ENCODE assay signal across 32 mouse cellular contexts in genomic region chr10:45605853-45606252, GRCm38 (mm10). TPM values are rescaled to one million over a fixed set of nuclear protein-coding genes. Genes with fewer than 3 reads are reported as not detected.
DNase-seq lines count a peak whose midpoint lies in the region; ATAC-seq and TF ChIP-seq lines count a peak whose summit lies in the region.
"Had no signal": no experiment of that assay in that cellular context is flagged by ENCODE, and none has a peak within 500 bp of the region (broad histone marks: within the 10 kb centered on the region; RNA-seq: fewer than 3 reads in every experiment).

No protein-coding gene starts in this region.

- H3K9me3 ChIP-seq in embryonic facial prominence, embryonic 11.5 days (replicated peaks; ENCODE audit: control insufficient read depth, low read length) = no peaks in the 10 kb centered on the region
- no peaks in the 10 kb centered on the region for H3K9me3 ChIP-seq in embryonic facial prominence, embryonic 10.5 days
- H3K9me3 ChIP-seq in intestine, embryonic 16.5 days (ENCODE audit: control insufficient read depth, low read length) = no peaks in the 10 kb centered on the region
- H3K9me3 ChIP-seq: embryonic facial prominence, embryonic 12.5 days; hindbrain, embryonic 12.5 days; midbrain, embryonic 12.5 days; neural tube, embryonic 13.5 days; stomach, embryonic 15.5 days had no signal

- TF ChIP-seq CTCF in small intestine, adult 2 months (IDR thresholded peaks at IDR 0.05; ENCODE audit: extremely low read depth, insufficient read length, insufficient replicate concordance, low read depth, low read length) = no peak

- peaks cover 3% of the 10 kb centered on the region; the same call in 1 of the 2 replicates for H3K36me3 ChIP-seq in embryonic facial prominence, embryonic 11.5 days (replicated peaks; ENCODE audit: control insufficient read depth, insufficient read depth, low read depth, low read length)
- peaks cover 34% of the 10 kb centered on the region for H3K36me3 ChIP-seq in embryonic facial prominence, embryonic 10.5 days (replicated peaks)
- H3K36me3 ChIP-seq in intestine, embryonic 16.5 days (ENCODE audit: control insufficient read depth, insufficient read depth, low read length) = peaks cover 3% of the 10 kb centered on the region; the same call in 1 of the 2 replicates
- H3K36me3 ChIP-seq in small intestine, adult 2 months (ENCODE audit: control insufficient read depth, insufficient read depth, low read length) = peaks cover 4% of the 10 kb centered on the region

- no peak overlapping the region for H3K4me3 ChIP-seq in embryonic facial prominence, embryonic 11.5 days (ENCODE audit: low read depth, low read length)
- H3K4me3 ChIP-seq in embryonic facial prominence, embryonic 10.5 days = no peak overlapping the region
- no peak overlapping the region for H3K4me3 ChIP-seq in intestine, embryonic 16.5 days (ENCODE audit: low read length)
- H3K4me3 ChIP-seq in small intestine, adult 2 months (ENCODE audit: low read depth, low read length) = no peak overlapping the region
- H3K4me3 ChIP-seq: embryonic facial prominence, embryonic 12.5 days; hindbrain, embryonic 12.5 days; megakaryocyte, embryonic 14.5 days; midbrain, embryonic 12.5 days; neural tube, embryonic 13.5 days; stomach, embryonic 15.5 days had no signal

- H3K27me3 ChIP-seq in embryonic facial prominence, embryonic 11.5 days (ENCODE audit: control insufficient read depth, insufficient read depth, low read length) = no peaks in the 10 kb centered on the region
- H3K27me3 ChIP-seq in embryonic facial prominence, embryonic 10.5 days (replicated peaks; ENCODE audit: low read depth, poor library complexity, severe bottlenecking) = no peaks in the 10 kb centered on the region
- no peaks in the 10 kb centered on the region for H3K27me3 ChIP-seq in intestine, embryonic 16.5 days (replicated peaks; ENCODE audit: control insufficient read depth, insufficient read depth, low read length)
- no peaks in the 10 kb centered on the region for H3K27me3 ChIP-seq in small intestine, adult 2 months (ENCODE audit: control insufficient read depth, insufficient read depth, low read length)
- H3K27me3 ChIP-seq: CH12.LX; embryonic facial prominence, embryonic 12.5 days; hindbrain, embryonic 12.5 days; megakaryocyte, embryonic 14.5 days; midbrain, embryonic 12.5 days; neural tube, embryonic 13.5 days; stomach, embryonic 15.5 days had no signal

- no peak overlapping the region for H3K4me2 ChIP-seq in embryonic facial prominence, embryonic 11.5 days (ENCODE audit: low read depth, low read length)
- no peak overlapping the region for H3K4me2 ChIP-seq in intestine, embryonic 16.5 days (ENCODE audit: low read depth, low read length)
- H3K4me2 ChIP-seq: embryonic facial prominence, embryonic 12.5 days; heart, embryonic 11.5 days; hindbrain, embryonic 12.5 days; midbrain, embryonic 12.5 days; neural tube, embryonic 13.5 days; stomach, embryonic 15.5 days had no signal

- no peak overlapping the region for H3K9ac ChIP-seq in embryonic facial prominence, embryonic 11.5 days (replicated peaks; ENCODE audit: low read length)
- no peak overlapping the region for H3K9ac ChIP-seq in intestine, embryonic 16.5 days (ENCODE audit: low read depth, low read length)
- H3K9ac ChIP-seq: embryonic facial prominence, embryonic 12.5 days; hindbrain, embryonic 12.5 days; midbrain, embryonic 12.5 days; neural tube, embryonic 13.5 days; stomach, embryonic 15.5 days had no signal

- TF ChIP-seq POLR2A in small intestine, adult 2 months (IDR thresholded peaks at IDR 0.05; ENCODE audit: low read depth, low read length) = no peak

- ATAC-seq in embryonic facial prominence, embryonic 11.5 days (replicated peaks; ENCODE audit: insufficient number of reproducible peaks, low FRiP score, low TSS enrichment, low read depth) = no peak
- ATAC-seq in intestine, embryonic 16.5 days = peak; percentile 79
- no peak for ATAC-seq in granulocyte monocyte progenitor cell, adult 5-6 weeks (replicated peaks; ENCODE audit: poor library complexity, severe bottlenecking)
- ATAC-seq: forebrain, embryonic 14.5 days; lung, postnatal 0 days had no signal

- peak; percentile 7 for DNase-seq in embryonic facial prominence, embryonic 11.5 days (ENCODE audit: low spot score)
- DNase-seq in embryonic facial prominence, embryonic 10.5 days (ENCODE audit: low spot score) = no peak
- DNase-seq in embryo, embryonic 11 days = peak; percentile 5
- no peak for DNase-seq in cerebellum, adult 8-10 months
- no peak for DNase-seq in Muller cell, postnatal 12 days (ENCODE audit: inconsistent ontology term)
- DNase-seq: adrenal gland, adult 8-10 months; cerebellum, adult 2 months; cerebellum, postnatal 36 days; gastrocnemius, postnatal 25 days; heart, adult 18-20 months; heart, postnatal 36 days; kidney, adult 2 months; kidney, postnatal 10 days; layer of hippocampus, postnatal 36 days; left cerebral cortex, postnatal 4 days; lung, adult 18-20 months; lung, postnatal 4 days; right cerebral cortex, postnatal 14 days; thymus, postnatal 25 days had no signal

- H3K4me1 ChIP-seq in embryonic facial prominence, embryonic 11.5 days (ENCODE audit: control insufficient read depth, insufficient read depth, low read length) = no peaks in the 10 kb centered on the region
- 0 out of 2 replicates have a peak, but pooled peaks cover 3% of the 10 kb centered on the region for H3K4me1 ChIP-seq in embryonic facial prominence, embryonic 10.5 days
- H3K4me1 ChIP-seq in intestine, embryonic 16.5 days (ENCODE audit: control insufficient read depth, insufficient read depth, low read length) = no peaks in the 10 kb centered on the region
- H3K4me1 ChIP-seq in small intestine, adult 2 months (ENCODE audit: control insufficient read depth, insufficient read depth, insufficient read length, low read length) = peaks cover 6% of the 10 kb centered on the region
- H3K4me1 ChIP-seq: embryonic facial prominence, embryonic 12.5 days; hindbrain, embryonic 12.5 days; midbrain, embryonic 12.5 days; neural tube, embryonic 13.5 days; stomach, embryonic 15.5 days had no signal

- H3K27ac ChIP-seq in embryonic facial prominence, embryonic 11.5 days (replicated peaks; ENCODE audit: low read depth, low read length) = no peak overlapping the region
- no peak overlapping the region for H3K27ac ChIP-seq in embryonic facial prominence, embryonic 10.5 days (replicated peaks)
- no peak overlapping the region for H3K27ac ChIP-seq in intestine, embryonic 16.5 days (ENCODE audit: low read length)
- H3K27ac ChIP-seq in small intestine, adult 2 months (ENCODE audit: insufficient read depth, low read depth, low read length) = peak overlapping the region; percentile 32; the same call in 1 of the 2 replicates
- H3K27ac ChIP-seq: embryonic facial prominence, embryonic 12.5 days; hindbrain, embryonic 12.5 days; midbrain, embryonic 12.5 days; neural tube, embryonic 13.5 days; stomach, embryonic 15.5 days had no signal

- WGBS in embryonic facial prominence, embryonic 11.5 days = 51% methylated on average over 3 of the region's 3 CpGs
- WGBS in embryonic facial prominence, embryonic 10.5 days = 53% methylated on average over 3 of the region's 3 CpGs
- 76% methylated on average over 3 of the region's 3 CpGs for WGBS in intestine, embryonic 16.5 days
- 48% methylated on average over 3 of the region's 3 CpGs for WGBS in small intestine, adult 2 months

RNA-seq across cellular contexts. Expression of gene Hace1, which starts 28.2 kb away (rescaled TPM):
- polyA plus RNA-seq in embryonic facial prominence, embryonic 11.5 days (2014; fragmentation: Nextera tagmentation; extraction: Ambion mirVana) = 28.0 and 31.8 TPM in 2 replicates
- 24.4 and 24.9 TPM in 2 replicates for polyA plus RNA-seq in embryonic facial prominence, embryonic 10.5 days (2016; fragmentation: Nextera tagmentation; extraction: Ambion mirVana)
- polyA plus RNA-seq in intestine, embryonic 16.5 days (2015; fragmentation: Nextera tagmentation; extraction: Ambion mirVana) = 10.6 and 11.3 TPM in 2 replicates
- 4.4 and 9.5 TPM in 2 replicates for polyA plus RNA-seq in small intestine, adult 2 months (2012; rRNA removed)
- 9.9 and 24.0 TPM in 2 replicates for total RNA-seq in granulocyte monocyte progenitor cell, adult 5-6 weeks (2014; fragmentation: Nextera tagmentation)
- 10.3 and 11.7 TPM in 2 replicates for total RNA-seq in granulocyte monocyte progenitor cell, adult 5-6 weeks (2017)

Comparison
In these comparisons a context has a peak if more than half of its experiments do, and no peak if none do; other contexts are left out.
1. DNase-seq: peak in embryonic facial prominence, embryonic 11.5 days (single experiment) and embryo, embryonic 11 days (single experiment); none in embryonic facial prominence, embryonic 10.5 days (single experiment), cerebellum, adult 8-10 months (single experiment) and Muller cell, postnatal 12 days (single experiment).